Mouse (Mus musculus) CD4-positive naive resting alpha-beta T cell, adult 57 days (primary cell): ENCODE measurements around the gene Cfap57. TPM values are rescaled to one million over a fixed set of nuclear protein-coding genes. Genes with fewer than 3 reads are reported as not detected.

Experiments used
- total RNA-seq: library from RNA; stranded (reverse); gene quantifications from one replicate; pipeline ENCODE4 v1.2.4, GENCODE M21; 2023

Cfap57 gene
- not detected for total RNA-seq

DNA sequence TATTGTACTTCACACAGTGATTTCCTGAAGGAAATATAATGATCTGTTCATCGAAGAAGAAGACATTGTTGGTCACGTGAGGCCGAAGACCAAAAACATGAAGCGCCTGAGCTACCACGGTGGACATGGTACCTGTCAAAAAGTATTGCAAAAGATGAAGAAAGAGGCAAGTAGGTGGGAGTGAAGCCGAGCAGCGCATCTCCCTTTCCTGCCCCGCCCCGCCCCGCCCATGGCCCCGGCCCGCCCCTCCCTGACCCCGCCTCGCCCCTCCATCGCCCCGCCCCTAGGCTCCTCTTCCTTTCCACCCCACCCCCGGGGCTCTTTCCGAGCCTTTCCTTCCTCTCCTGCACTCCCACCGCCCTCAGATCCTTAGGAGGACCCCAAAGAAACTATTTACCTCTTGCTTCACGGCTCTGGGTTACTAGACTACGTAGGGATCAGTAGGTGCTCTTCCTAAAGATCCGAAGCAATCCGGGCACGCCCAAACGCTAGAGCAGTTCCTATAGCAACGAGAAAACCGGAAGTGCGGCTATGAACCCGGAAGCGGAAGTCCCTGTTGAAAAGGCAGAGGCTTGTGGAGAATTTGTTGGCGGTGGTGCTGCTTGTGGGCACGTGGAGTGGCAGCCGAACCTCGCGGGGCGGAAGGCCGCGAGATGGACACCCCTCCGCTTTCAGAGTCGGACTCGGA, at the start of gene Cfap57, which contains the start of gene Ebna1bp2:
Gene Cfap57 (minus strand): TSS at position 499 of the 688 bp plus-strand sequence.
Gene Ebna1bp2 (plus strand): TSS at position 521 of the 688 bp plus-strand sequence.

GRCm38 (mm10) chr4:118658652-118659051, 38.1 kb upstream of the Cfap57 start, which contains the start of gene Olfr62:
Olfr62 (plus strand) TSS chr4:118658952.

DNA sequence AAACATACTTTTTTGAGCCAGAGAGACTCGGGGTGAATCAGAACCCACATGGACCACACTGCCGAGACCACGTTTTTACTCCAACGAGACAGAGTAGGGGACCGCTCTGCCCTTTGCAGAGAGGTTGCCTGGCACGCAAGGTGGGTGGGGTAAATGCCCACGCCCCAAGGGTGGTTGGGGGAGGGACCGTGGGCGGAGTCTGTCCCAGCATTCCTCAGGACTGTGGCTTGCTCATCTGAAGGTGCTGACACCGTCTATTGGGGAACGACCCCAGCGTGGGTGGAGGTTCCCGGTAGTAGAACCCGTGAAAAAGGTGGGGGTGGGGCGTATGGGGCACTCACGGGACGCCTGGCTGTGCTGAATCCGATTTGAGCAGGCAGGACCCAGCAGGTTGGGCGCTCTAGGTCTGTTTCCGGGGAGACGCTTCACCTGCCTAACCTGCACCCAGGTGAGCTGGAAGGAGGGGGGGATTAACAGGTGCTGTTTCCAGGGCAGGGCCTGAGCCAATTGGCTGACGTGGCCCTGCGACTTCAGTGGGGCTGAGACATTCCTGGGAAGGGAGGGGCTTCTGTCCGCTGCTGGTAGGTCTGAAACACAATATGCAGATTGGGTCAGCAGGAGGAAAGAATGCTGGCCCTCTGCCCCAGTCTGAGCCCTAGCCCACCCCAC, 76.9 kb downstream of the Cfap57 start, which contains the start of gene Tmem125:
Gene Tmem125 (minus strand): TSS at position 453 of the 669 bp plus-strand sequence.

DNA sequence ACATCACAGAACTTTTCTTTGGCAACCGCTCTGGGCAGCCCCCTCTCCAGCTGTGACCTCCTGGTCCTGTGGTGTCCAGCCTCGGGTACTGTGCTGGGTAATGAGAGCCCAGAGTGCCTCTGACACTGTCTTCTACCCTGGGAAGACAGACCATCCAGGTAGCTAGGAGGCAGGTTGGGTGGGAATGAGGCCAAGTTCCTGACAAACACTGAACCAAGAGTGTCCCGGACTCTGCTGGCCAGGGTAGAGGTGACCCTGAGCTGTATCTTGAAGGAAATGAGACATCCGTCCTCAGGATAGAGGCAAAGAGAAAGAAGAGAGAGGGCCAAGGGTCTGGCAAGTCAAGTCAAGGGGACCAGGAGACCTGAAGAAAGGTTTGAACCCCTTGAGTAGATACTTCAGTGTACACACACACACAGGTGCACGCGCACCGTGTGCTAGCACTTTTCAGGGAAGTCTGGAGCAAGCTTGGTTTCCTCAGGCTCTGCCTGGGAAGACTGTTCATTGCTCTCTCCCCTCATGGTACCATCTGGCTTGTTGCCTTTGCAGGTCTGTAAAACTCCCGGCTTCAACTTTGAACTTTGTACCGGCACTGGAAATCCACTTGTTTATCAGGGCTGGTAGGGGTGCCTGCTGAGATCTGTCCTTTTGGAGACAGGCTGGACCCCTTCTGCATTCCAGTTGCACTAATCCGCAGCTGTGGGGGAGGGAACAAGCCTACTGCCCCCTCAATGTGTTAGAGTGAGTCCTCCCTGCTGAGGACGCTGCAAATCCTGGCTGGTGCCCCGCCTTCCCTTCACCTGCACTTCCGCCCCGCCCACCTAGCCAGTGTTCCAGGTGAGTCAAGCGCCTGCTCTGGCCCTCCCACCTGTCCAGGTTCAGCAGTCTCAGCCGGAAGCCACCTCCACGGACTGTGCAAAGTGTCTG, 93.9 kb downstream of the Cfap57 start, which contains the start of gene 2610528J11Rik:
Gene 2610528J11Rik (plus strand): TSS at position 592 of the 927 bp plus-strand sequence.

Other genes with a start within 250 kb of the Cfap57 start
- 71.8 TPM for gene Szt2, start 211.5 kb downstream of the Cfap57 start, total RNA-seq
- gene Med8, start 211.4 kb downstream of the Cfap57 start, total RNA-seq, result 73.3 TPM
- 40.2 TPM for gene Elovl1, start 192.7 kb downstream of the Cfap57 start, total RNA-seq
- 2.9 TPM for gene Cdc20, start 183.4 kb downstream of the Cfap57 start, total RNA-seq
- 0.33 TPM for gene Mpl, start 163.3 kb downstream of the Cfap57 start, total RNA-seq
- 0.68 TPM for gene Tie1, start 130.7 kb downstream of the Cfap57 start, total RNA-seq
- not detected for gene 2610528J11Rik, start 93.8 kb downstream of the Cfap57 start, total RNA-seq
- gene Tmem125, start 76.7 kb downstream of the Cfap57 start, total RNA-seq, result not detected
- gene Ebna1bp2, start within 50 bp of the Cfap57 start, total RNA-seq, result 66.0 TPM
- not detected for gene Olfr62, start 38.2 kb upstream of the Cfap57 start, total RNA-seq
- gene Olfr1342, start 72.0 kb upstream of the Cfap57 start, total RNA-seq, result not detected
- not detected for gene Olfr1341, start 82.7 kb upstream of the Cfap57 start, total RNA-seq
- gene Olfr1340, start 99.4 kb upstream of the Cfap57 start, total RNA-seq, result not detected
- not detected for gene Olfr1339, start 111.4 kb upstream of the Cfap57 start, total RNA-seq
- gene Olfr1338, start 138.0 kb upstream of the Cfap57 start, total RNA-seq, result not detected
- not detected for gene Olfr1337, start 161.8 kb upstream of the Cfap57 start, total RNA-seq
- not detected for gene Olfr1335, start 189.2 kb upstream of the Cfap57 start, total RNA-seq
- not detected for gene Olfr1333, start 215.5 kb upstream of the Cfap57 start, total RNA-seq
- gene Olfr1331, start 243.9 kb upstream of the Cfap57 start, total RNA-seq, result not detected